Mouse (Mus musculus) E14TG2a.4 (cell line): ENCODE data around the gene Recql.

Source experiments
- CTCF ChIP-seq: conservative IDR thresholded peaks from 2 replicates; pipeline ENCODE4 v1.5.1; 2014; ENCODE audit warnings: low read length
- POU5F1 ChIP-seq: IDR thresholded peaks from 2 replicates; pipeline ENCODE4 v1.6.1; 2014; ENCODE audit warnings: low read length, borderline replicate concordance

DNA sequence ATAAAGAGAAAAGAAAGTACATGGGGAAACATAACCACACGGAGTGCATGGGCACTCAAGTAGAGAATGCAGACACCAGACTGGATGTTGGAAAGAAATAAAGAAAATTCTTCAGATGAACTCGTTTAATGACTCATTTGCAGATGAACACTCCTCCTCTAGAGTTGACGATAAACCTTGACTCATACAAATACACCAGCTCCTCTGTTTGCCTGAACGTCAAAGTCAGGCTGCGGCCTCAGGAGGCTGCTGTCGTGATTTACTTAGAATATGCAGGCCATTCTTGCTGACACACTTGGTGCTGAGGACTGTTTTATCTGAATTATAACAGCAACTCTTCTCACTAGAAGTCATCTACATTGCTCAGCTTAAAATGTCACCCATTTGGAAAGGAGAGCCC lies 24.9 kb downstream of the Recql start:
- TF ChIP-seq CTCF, result no peak
- TF ChIP-seq POU5F1, result no peak
